Mouse (Mus musculus) E14TG2a.4 (cell line): ENCODE measurements at regions not wholly inside any gene's neighbourhood (a gene's known extent, or its start where the extent isn't known, plus 50 kb on each side); places are given as distances from the start of the nearest gene placed in this dataset.

Experiments
- CTCF ChIP-seq: conservative IDR thresholded peaks from 2 replicates; pipeline ENCODE4 v1.5.1; 2014; ENCODE audit warnings: low read length
- POU5F1 ChIP-seq: IDR thresholded peaks from 2 replicates; pipeline ENCODE4 v1.6.1; 2014; ENCODE audit warnings: low read length, borderline replicate concordance

DNA sequence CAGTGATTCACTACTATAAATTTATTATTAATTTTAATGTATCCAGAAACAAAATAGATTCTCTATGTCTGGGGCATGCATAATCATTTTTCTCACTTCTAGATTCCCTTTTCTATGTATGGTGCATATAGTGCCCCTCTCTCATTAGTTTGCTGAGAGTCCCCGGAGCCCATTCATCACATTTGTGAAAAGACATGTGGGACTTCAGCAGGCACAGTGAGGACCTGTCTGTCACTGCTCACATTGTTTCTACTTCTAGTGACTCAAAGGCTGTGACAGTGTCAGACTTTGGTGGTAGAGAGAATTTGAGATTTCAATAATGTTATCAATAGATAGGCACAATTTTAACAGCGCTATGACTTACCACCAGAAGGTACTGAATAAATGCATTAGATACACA, 158.7 kb downstream of the St8sia4 start:
- TF ChIP-seq CTCF (no peak), POU5F1 (no peak)
